In genomic region chr2:142261046-142261445, GRCm38 (mm10) we compare ENCODE assay signal across 18 mouse cellular contexts.
"Had no signal": no experiment of that assay in that cellular context is flagged by ENCODE, and none has a peak within 500 bp of the region (broad histone marks: within the 10 kb centered on the region; RNA-seq: fewer than 3 reads in every experiment).

No protein-coding gene starts in this region.

- H3K4me3 ChIP-seq: midbrain, embryonic 10.5 days; midbrain, embryonic 12.5 days; myocyte; neural tube, embryonic 13.5 days; neural tube, embryonic 15.5 days had no signal

- H3K4me1 ChIP-seq: midbrain, embryonic 12.5 days; neural tube, embryonic 13.5 days; neural tube, embryonic 15.5 days had no signal

- H3K27ac ChIP-seq: midbrain, embryonic 10.5 days; midbrain, embryonic 12.5 days; neural tube, embryonic 13.5 days; neural tube, embryonic 15.5 days had no signal

- DNase-seq: liver, postnatal 0 days; lung, embryonic 14.5 days; lung, postnatal 10 days; lung, postnatal 4 days; midbrain, embryonic 14.5 days; retina, postnatal 1 day; right cerebral cortex, adult 18-20 months; right cerebral cortex, postnatal 25 days; right cerebral cortex, postnatal 4 days; spleen, adult 18-20 months; thymus, adult 2 months; thymus, postnatal 25 days; thymus, postnatal 4 days had no signal
